Mouse (Mus musculus) ovary, postnatal 36 days (tissue): Measurements from ENCODE around the gene Ints6l.
"Not testable (repeated sequence)": the region's sequence is repeated elsewhere in the genome, so short reads cannot be mapped to it uniquely, and the experiment has no call there.

Experiments
- DNase-seq: peaks from one replicate; pipeline ENCODE4 v3.0.0; 2022; ENCODE audit warnings: low spot score, mixed read lengths

The Ints6l gene

DNA sequence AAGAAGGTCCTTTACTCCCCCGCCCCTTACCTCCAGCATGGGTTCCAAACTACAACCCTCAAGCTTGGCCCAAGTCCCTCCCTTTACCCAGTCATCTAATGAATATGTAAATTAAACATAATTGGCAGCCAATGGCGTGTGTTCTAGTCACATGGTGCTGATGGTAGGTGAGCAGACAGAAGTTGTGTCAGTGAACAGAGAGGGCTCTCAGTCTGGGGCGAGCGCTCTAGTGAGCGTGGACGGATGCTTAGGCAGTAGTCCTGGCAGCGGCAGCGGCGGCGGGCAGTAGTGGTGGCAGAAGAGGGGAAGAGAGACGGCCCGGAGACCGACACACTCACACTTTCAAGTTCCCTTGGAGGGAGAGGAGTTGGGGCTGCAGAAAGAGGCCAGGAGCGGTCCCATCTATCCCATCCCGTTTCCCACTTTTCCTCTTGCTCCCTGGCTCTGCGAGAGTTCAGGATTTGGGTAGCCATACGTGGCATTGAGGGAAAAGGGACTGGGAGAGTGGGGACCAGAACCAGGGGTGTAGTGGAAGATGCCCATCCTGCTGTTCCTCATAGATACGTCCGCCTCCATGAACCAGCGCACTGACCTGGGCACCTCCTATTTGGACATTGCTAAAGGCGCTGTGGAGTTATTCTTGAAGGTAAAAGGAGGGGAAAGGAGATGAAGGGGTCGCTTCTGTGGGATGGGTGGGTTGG is at the start of gene Ints6l:
Gene Ints6l (plus strand): TSS at position 187 of the 701 bp plus-strand sequence.
- peak; percentile 70 for DNase-seq

DNA sequence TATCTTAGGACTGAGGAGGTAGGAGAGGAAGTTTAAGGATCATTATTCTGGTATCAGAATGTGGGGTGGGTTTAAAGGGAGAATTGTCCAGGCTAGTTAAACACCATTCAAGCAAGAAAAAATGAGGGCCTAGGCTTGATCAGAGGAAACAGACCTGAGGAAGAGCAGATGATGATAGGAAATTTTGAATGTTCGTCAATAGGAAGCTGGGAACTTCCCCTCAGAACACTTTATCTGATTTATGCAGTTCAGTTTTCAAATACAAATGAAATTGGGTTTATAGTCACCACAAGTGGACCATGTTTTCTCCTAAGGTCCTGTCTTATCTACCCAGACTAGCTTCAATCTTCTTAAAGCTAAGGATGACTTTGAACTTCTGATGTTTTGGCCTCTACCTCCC is 49.2 kb upstream of the Ints6l start:
- no peak for DNase-seq

DNA sequence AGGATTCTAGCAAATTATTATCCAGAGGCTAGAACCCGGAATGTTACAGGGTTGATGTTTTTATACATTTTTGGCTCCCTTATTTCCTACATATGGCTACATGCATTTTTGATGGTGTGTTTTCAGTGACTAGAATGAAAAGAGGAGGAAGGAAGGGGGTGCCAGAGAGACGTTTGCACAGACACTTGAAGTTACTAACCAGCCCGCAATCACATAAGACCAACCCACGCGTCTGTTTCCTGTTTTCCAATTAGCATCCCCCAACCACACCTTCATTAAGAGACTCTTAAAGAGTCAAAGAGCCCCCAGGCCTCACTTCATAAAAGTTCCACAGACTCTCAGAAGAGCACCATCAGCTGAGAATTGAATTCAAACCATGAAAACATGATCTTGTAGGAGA is 48.5 kb upstream of the Ints6l start:
- DNase-seq = no peak

DNA sequence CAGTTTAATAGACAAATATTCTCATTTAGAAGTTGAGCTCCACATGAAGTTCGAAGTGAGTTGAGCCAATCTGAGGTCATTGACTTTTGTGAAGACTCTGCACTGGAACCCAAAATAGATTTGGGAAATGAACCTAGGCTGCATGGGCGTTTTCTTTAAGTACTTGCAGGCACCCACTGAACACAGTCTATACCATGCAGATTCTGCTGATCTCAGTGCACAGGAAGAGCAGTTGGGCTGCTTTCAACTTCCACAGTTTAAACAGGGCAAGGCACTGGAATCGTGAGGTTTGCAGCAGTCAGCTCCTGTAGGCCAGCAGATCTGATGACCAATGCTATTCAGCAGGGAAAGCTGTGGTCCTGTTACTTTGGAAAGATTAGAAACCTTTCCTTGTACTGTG is 38.4 kb upstream of the Ints6l start:
- no peak for DNase-seq

DNA sequence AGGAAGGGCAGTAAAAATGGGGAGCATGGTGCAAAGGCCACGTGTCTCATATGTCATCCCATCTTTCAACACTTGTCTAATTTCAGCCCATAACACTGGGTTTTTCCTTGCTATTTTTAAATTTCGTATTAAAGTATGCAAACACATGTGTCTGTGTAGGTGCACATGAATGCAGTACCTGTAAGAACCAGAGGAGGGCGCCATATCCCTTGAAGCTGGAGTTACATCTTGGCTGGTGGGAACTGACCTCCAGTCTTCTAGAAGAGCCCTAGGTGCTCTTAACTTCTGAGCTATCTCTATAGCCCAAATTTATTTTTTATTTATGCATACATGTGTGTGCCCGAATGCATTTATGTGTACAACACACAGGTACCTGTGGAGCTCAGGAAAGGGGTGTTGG is 37.1 kb upstream of the Ints6l start:
- DNase-seq = no peak

DNA sequence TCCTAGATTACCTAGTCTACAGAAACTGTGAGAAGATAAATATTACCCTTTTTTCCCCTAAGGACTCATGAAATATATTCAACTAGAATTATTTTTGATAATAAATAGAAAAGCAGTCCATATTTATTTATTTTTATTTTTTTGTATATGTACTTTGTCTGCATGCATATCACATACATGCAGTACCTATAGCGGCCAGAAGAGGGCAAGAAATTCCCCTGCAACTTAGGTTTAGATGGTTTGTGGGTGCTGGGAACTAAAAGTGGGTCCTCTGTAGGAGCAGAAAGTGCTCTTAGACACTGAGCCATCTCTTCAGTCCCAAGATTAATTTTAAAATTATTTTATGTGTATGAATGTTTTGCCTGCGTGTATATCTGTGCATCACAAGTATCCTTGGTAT is 24.1 kb upstream of the Ints6l start:
- no peak for DNase-seq

DNA sequence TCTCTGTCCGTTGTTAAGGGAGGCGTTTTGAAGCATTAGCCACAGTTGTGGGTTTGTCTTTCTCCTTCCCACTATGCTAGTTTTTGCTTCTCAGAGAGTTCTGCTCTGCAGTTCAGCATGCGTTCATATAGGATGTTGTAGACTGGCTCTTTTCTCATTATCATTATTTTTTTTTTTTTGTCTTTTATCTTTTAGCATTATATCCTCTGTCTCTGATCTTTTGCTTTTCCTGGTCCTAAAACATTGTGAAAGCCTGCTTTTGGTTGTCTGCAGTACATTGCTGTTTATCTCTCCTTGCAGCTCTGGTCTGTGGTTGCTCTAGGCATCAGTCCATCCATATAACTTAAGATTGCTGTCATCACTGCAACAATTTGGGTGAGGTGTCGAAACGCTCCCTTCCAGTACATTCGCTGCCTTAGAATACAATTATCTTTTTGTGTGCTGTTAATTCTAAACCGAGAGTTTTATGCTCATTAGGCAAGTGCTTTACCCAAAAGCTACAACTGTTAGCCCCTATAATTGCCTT is 18.8 kb upstream of the Ints6l start:
- DNase-seq = no peak

DNA sequence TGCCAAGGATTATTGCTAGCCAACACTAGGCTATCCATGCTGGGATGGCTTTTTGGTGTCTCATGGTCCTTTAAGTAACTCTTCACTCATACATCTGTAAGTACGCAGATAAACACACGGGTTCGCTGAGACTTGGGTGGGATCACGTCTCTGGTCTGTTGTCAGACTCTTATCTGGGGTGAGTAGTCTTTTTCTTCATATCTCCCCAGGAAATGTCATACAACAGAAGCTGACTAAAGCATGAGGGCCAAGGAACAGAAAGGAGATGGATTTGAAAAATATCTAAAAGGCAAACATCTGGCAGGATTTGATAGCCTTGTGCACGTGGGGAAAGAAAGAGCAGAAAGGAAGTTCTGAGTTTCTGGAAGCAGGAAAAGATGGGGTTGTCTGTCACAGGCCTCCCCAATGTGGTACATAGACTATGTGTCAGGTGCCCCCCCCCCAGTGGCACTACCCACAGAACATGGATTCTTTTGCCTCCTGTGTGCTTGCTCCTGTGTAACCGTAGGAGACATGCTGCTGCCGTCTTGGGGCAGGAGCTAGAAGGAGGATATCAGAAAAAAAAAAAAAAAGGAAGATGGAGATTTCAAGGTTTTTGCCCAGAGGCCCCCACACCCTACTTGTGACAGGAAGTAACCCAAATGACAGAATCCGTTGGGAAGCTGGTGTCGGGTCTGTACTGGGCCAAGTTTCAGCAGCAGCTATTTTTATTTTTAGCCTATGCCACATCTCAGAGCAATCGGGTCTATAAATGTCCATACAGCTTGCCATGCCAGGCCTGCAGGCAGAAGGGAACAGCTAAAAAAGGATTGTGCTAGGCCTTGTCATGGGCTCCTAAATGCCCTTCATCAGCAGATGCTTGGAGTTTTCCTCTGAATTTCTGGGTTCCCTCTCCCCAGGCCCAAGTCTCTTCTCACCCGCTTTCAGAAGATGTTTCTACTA is 7.9 kb upstream of the Ints6l start:
- no peak for DNase-seq

DNA sequence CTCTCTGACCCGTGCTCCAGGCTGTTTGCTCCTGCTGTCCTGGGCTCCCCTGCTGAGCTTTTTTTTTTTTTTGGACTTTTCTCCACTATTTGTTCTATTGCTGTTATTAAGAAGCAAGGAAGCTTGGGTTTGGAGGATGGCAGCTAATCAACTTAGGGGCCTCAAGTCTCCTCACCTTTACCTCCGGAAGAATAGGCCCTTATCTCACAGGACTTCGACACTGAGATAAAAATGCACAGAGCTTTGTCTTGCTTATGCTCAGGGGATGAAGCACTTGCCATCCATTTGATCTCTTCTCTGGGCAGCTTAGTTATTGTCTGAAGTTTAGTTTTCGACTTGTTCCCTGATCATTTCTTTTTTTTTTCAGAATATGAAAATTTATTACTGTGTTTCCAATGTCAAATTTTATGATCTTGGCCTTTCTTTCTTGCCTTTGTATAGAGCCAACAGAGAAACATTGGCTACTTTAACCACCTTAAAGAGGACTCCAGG is 7.1 kb upstream of the Ints6l start, which contains the start of gene Gm2174:
Gene Gm2174 (plus strand): TSS at position 442 of the 492 bp plus-strand sequence.
- no peak for DNase-seq

DNA sequence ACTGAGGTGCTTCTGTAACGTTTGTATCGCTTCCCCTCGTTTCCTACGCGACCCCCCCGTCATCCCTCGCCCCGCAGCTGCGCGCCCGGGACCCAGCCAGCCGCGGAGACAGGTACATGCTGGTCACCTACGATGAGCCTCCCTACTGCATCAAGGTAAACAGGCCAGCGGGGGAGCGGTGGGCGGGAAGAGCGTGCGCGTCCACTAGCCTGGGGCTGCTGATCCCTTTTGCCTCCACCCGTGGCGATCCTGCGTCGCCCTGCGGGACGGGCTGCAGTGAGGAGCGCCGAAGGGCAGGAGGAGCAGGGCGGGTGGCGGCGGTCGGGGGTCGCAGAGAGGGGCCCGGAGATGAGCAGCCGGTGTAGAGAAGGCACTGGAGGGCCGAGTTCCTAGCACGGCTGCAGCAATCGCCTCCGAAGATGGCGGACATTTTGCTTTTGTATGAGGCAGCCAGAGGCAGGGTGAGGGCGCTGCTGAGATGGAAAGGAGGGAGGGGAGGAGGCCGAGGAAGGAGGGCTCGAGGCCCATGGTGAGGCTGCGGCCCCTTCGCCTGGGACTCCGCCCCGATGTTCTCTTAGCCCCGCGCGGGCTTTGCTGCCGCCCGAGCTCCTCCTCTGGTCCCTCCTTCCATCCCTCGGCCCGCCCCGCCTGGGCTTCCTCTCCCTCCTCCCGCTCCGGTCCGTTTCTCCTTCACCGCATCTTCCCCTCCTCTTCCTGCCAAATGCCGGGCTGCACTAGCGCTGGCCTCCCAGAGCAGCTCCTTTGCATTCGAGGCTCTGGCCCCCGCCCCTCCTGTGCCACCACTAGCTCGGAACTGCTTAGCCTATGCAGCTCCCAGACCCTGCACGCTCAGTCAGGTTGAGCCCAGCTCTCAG is 952 bp downstream of the Ints6l start:
- DNase-seq = peak; percentile 88

DNA sequence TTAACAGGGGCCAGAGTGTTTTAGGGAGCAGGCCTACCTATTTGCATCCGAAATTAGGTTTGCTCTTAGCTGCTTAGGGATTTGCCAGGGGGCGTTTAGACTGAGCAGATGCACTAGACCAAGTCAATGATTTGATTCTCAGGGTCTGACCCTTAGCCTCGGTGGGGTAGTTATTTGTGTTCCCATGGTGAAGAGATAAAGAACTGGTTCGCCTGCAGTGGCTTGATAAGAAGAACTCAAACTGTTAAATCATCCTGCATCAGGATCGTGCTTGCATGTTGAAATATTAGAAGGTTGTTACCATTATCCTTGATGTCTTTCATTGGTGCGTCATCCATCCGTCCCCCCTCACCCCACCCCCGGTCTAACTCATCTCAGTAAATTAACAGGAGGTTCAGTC is 1.7 kb downstream of the Ints6l start:
- DNase-seq = no peak

DNA sequence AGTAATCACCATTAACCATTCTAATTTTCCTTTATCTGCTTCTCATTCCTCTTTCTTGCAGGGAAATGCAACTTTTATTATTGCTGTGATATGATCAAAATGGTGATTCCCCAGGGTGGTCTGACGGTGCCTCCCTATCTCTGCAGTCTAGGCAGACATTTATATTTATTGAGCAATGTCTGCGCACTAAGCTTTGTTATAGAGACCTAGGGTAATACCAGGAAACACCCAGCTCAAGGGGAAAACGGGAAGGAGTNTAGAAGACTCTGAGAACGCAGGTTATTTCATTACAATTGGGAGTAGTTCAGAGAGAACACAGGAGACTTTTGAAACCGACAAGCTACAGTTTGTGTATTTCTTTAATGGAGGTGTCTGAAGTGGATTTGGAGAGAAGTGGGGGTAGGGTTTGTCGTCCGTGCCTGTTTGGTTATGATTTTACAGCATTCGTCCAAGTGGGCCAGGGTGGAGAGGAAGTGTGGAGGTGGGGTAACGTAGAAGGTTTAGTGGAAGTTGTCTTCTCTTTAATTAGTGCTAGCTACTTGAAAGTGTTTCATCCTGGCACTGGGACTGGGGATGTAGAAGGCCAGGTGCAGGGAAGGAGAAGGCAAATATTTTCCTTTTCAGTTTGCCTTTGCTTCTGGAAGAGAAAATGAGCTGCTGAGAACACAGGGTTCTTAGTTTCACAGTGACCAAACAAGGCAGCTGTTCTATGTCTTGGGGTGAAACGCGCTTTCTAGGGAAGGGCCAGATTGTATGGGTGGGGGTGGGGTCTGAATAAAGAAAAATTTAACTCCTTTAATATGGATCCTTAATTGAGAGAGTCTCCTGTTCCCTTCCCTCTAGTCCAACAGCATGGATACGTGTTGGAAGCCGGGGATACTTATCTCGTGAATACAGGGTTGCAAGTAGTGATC is 7.6 kb downstream of the Ints6l start:
- DNase-seq = no peak

DNA sequence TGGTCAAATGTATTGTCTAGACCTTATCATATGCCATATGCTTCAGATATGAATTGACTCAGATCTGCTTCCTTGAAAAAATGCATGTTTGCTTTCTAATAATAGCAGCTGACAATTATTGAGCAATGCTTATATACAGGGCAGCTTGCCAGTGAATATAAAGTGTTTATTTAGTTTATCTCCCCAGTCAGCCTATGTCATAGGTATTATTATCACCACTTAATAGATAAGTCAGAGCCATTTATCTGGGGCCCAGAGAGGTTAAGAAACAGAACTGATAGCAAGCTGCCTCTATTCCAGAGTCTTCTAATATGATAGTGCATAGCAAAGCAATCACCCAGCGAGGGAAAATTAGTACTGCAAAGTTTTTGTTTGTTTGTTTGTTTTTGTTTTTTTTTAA is 10.2 kb downstream of the Ints6l start:
- no peak for DNase-seq

DNA sequence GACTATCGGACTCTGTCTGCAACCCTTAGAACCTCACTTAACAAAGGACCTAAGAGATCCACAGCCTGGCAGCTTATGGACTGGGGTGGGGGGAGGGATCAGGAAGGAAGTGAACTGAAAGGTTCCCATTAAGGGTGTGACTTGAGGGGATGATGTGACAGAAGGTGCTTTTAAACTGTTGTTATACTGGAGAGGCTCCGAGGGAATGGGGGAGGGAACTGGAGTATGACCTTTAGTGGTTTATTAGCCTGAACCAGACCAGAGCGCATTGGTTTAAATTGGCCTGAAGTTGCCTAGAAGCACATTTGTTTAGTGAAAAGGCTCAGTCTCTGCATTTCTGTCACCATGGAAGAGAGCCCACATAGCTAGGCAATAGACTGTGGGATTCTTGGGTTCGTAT is 13.0 kb downstream of the Ints6l start:
- no peak for DNase-seq

DNA sequence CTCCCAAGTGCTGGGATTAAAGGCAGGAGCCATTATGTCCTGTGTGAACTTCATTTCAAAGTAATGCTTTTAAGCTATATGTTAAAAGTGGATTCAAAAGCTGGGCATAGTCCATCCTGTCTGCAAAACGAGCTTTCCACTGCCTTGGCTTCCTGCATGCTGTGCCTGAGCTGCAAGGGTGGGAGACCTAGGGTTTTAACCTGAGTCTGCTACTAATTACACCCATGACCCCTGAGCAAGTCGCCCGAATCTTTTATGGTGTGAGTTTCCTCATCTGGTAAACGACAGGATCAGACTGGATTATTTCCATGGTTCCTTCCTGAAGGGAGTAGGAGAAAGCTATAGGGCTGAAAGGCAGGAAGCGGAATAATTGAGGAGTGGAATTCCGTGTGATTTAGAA is 13.8 kb downstream of the Ints6l start:
- no peak for DNase-seq

DNA sequence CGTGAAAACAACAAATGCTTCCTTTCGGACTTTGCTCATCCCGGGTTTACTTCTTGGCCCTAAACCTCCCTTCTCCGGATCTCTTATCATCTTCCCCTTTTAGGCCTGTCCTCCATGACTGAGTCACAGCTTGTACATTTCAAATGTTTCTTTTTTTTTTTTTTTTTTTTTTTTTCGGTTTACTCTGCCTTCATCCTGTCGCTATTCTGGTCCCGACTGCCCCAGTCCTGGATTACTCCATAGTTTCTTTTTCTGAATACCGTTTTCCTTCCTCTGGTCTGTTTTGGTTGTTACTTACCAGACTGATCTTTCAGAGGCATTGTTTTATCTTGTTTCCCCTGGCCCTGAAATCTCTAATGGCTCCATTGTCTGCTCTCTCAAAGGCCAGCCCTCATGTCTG is 19.4 kb downstream of the Ints6l start:
- DNase-seq = no peak

DNA sequence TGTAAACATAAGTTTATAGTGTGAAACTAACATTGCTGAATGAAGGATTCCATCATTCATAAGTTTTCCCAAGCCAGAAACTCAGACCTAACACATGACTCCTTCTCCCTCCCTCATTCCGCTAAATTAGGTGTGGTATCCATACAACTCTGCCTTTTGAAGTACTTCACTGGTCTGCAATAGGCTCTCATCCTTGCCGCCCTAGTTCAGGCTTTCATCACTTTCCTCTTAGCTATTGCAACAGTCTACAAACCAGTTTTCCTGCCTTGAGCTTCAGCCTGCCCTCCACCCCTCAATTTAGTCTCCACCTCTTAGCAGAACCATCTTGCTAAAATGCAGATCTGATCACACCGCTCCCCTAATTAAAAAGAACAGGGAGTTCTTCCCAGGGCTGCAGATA is 22.9 kb downstream of the Ints6l start:
- DNase-seq = no peak

DNA sequence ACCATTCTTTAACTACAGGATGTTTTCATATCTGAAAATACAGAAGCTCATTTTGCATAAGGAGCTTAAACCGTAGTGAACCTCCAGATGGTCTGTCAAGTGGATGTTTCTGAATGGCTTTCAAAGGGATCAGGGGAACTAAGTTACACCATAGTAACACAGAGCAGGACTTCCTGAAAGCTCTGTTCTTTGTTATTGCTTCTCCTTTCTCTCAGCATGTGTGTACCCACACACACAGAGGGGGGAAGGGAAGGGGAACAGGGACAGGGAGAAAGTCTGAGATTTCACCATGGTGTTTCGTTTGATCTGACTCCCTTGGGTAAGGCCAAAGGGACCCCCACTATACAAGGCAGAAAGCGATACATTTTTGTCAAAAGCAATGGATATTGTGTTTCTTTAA is 27.2 kb downstream of the Ints6l start:
- DNase-seq = no peak

DNA sequence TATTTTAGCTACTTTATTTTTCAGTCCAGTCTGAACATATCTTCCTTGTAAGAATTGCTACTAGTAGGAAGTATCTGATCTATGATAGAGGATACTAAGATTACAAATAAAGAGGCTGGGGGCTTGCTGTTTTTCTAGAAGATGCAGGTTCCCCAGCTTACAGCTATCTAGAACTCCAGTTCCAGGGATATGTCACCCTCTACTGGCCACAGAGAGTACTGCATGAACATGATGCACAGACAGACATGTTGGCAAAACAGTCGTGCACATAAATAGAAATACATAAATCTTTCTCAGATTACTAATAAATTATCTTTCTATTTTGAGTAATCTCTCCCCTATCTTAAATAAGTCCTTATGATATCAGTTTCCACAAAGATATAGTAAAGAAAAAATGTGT is 35.1 kb downstream of the Ints6l start:
- peak; percentile 20 for DNase-seq

DNA sequence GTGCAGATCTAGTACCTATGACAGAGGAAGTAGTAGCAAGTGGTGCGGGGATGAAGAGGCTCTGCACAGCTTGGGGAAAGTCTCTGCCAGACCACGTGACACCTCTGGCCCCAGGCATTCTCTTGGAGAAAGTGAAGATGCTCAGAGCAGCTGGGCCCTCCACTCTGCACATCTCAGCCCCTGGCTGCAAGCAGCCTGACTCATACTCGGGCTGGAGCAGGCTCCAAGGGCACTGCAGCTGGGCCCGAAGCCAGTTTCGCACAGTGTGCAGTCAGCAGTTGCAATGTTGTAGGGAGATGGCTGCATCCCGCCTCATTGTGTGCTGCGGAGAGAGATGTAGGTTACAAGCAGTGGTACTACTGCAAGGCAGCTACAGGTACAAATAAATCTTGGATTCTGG is 42.6 kb downstream of the Ints6l start:
- no peak for DNase-seq

DNA sequence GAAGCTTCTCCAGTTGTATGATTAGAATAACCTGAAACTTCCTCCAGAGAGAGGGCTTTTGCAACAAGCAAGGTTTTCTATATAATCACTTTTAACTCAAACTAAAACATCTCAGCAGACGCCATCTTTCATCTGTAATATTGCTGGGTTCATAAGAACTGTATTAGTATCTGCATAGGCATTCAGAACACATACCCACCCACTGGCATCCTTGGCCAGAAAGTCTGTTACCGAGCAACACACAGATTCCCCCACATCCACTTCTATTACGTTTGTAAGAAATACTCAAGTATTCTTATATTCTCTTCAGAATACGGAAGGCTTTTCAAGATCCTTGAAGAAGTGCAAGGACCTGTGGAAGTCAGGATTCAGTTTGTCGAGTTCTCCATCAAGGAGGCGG is 69.8 kb downstream of the Ints6l start, which contains the start of gene Gm10477:
Gene Gm10477 (plus strand): TSS at position 301 of the 400 bp plus-strand sequence.
- DNase-seq = not testable (repeated sequence)
